Mouse (Mus musculus) spleen, postnatal 10 days (tissue): Measurements from ENCODE around the gene 4632433K11Rik.
"Not testable (repeated sequence)": the region's sequence is repeated elsewhere in the genome, so short reads cannot be mapped to it uniquely, and the experiment has no call there.

Experiments
- DNase-seq, 2 experiments: peaks; one replicate each; pipeline ENCODE4 v3.0.0; 2021 to 2022; ENCODE audit warnings: low spot score in 2 of 2

Gene 4632433K11Rik

DNA sequence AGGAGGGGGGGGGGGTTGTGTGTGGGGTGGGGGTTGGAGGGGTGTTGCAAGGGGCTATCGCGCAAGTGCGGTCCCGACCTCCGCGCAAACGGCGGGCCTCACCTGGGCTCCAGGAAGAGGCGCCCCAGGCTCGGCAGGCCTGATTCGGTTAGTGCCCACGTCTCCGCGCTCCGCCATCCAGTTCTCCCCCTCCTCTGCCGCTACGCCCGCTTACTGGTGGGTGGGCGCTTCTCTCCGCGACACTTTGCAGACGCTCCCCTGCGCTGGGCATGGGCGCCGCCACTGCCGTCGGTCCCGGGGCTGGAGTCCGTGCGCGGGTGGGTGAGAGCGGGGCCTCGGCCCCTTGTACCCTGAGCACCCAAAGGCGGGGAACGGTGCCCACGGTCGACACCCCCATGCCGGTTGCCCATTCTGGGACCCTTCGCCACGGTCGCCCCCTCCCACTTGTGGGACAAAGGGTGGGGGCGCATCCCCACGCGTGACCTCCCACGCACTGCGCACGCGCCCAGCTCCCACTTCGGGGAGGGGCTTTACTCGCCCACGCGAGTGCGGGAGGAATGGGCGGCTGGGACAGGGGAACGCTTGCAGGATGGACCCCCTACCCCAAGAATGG is 22.8 kb downstream of the 4632433K11Rik start:
- DNase-seq = no peak

DNA sequence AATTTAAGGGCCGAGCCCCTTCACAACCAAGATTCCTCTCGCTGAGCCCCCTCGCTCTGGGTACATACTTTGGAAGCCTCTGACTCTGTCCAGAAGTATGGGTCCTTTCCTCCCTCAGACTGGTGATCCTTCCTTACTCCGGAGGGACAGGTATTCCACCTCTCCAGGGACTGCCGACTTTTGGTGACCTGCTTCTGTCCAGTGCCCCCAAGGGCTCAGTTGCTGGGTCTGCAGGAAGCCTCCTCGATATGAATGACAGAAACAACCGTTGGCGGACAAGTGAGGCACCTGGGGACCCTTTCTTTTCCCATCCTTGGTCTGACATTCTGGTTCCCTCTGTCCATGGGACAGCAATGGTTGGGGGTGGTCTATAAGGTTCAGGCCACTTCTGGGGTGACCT is 23.5 kb downstream of the 4632433K11Rik start:
- no peak for DNase-seq

DNA sequence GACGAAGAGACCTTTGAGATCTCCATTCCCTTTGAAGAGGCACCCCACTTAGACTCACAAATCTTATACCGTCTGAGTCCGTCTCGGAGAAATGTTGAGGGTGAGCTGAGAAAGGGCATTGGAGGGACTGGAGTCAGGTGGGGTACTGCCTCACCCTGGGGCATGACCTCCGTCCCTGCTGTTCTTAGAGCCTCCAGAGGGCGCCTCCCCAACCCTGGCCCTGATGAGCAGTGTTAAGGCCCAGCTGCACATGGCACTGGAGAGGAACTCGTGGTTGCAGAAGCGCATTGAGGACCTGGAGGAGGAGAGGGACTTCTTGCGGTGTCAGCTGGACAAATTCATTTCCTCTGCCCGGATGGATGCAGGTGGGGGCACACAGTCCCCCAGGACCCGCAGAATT is 23.9 kb downstream of the 4632433K11Rik start:
- DNase-seq = peak in 1 of 2 experiments; percentile 58

DNA sequence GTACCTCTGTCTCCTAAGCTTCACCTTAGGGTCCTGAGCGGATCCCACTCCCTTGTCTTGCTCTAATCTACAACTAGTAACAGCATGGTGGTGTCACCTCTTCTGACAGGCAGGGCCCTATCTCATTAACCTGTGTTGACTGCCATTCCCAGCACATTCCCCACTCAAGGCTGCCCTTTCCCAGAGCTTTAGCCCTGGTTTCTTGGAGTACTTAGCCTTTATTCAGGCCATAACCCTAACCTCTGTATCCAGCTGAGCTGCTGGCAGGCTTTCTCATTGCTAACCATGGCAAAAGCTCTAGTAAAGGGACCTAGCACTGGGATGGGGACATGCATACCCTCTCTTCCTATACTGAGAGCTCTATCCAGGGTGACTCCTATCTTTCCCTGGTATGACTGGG is 24.7 kb downstream of the 4632433K11Rik start:
- DNase-seq = no peak

- DNase-seq = no peak
These were observed 25.5 kb downstream of the 4632433K11Rik start for GRCm38 (mm10) chr7:5059421-5059820.

DNA sequence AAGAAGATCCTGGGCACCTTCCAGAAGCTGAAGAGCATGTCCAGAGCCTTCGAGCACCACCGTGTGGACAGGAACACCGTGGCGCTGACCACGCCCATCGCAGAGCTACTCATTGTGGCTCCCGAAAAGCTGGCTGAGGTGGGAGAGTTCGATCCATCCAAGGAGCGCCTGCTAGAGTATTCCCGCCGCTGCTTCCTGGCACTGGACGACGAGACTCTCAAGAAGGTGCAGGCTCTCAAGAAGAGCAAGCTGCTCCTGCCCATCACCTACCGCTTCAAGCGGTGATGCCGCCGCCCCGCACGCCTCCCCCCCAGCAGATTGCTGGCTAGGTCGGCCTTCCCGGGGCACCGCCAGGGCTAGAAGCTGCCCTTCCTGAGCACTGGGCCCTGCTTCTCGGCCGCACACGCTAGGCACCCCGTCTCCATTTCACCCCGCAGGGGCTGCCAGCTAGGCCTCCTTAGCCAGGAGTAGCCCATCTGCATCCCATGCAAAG is 26.4 kb downstream of the 4632433K11Rik start:
- peak; percentile 66 to 87 for DNase-seq

DNA sequence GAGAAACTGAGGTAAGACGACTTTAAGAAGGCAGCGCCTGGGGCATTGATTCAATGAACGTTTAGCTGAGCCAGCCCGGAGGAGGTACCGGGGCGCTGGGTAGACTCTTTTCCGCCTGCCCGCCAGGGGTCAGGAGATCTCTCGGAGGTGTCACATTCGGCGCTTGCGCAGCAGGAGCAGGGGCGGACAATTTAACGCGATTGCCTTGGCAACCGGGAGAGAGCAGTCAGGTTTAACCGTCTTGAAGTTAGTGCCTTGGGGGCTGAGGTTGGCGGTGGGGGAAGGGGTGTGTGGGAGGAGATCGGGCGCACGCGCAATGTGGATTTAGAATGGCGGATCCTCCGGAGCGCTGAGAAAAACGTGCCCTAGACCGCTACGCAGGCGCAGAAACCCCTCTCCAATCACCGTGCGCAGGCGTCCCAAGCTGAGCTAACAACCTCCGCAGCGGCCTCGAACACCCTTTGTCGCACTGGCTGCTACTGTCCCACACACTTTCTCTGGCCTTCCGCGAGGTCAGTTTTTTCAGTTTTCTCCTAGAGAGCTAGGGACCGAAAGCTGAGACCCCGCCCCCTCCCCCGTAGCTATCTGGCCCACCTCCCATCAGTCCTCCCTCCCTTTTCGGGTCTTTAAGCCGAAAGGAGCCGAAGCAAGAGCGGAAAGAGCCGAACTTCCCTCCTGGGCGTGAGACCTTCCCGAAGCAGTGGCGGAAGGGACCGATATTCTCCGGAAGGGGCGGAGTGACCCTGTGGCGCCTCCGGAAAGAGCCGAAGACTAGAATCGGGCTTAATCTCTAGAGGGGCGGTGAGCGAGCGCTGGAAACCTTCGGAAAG is 27.2 kb downstream of the 4632433K11Rik start:
- peak; percentile 91 to 97 for DNase-seq

GRCm38 (mm10) chr7:5061774-5062359 is 27.9 kb downstream of the 4632433K11Rik start, which contains the start of gene U2af2:
Gene U2af2 (plus strand): TSS chr7:5062143.
- peak; percentile 90 to 98 for DNase-seq

GRCm38 (mm10) chr7:5062360-5063001 is 28.6 kb downstream of the 4632433K11Rik start:
- peak in 1 of 2 experiments; percentile 77 for DNase-seq

DNA sequence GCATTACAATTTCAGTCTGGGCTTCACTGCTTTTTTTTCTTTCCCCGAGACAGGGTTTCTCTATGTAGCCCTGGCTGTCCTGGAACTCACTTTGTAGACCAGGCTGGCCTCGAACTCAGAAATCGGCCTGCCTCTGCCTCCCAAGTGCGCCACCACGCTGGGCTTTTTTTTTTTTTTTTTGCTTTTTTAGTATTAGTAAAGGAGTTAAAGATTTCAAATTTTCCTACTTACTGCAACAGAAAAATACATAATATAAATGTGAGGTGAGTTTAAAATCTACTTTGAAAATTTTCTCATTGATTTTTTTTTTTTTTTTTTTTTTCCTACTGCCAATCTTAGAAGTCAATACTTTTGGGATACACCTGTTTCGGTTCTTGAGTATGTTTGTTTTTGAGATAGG is 31.0 kb downstream of the 4632433K11Rik start:
- no peak for DNase-seq

GRCm38 (mm10) chr7:5073586-5073985 is 39.7 kb downstream of the 4632433K11Rik start:
- peak in 1 of 2 experiments; percentile 36 for DNase-seq

DNA sequence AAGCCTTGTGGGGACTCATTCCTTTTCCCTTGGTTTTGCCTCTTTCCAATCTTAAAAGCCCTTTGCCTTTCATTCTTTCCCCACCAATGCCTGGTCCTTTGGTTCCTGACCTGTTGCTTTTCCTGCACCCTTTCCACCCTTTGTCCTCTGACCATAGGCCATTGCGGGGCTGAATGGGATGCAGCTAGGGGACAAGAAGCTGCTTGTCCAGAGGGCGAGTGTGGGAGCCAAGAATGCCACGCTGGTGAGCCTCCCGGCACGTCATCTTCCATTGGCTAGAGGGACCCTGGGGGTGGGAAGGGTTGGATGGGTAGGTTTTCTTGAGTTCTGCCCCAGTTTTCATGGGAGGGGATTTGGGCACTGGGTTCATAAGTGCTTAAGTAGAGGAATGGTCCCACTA is 41.1 kb downstream of the 4632433K11Rik start:
- no peak for DNase-seq

DNA sequence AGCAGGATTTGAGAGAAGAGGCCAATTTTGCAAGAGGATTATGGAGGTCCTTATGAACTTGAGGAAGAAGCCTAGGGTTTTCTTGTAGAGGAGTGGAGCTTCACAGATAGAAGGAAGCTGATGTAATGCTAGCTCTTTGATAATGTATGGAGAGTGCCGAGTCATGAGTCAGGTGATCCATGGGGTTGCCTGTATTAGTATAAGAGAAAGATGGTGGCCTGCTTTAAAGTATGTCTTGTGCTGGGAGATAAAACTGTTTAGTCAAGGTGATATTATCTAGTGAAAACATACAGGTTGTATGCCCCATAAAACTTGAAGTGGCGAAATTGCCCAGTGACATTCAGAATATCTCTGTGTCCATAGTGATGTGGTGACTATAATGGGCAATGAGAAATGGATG is 43.0 kb downstream of the 4632433K11Rik start:
- no peak for DNase-seq

DNA sequence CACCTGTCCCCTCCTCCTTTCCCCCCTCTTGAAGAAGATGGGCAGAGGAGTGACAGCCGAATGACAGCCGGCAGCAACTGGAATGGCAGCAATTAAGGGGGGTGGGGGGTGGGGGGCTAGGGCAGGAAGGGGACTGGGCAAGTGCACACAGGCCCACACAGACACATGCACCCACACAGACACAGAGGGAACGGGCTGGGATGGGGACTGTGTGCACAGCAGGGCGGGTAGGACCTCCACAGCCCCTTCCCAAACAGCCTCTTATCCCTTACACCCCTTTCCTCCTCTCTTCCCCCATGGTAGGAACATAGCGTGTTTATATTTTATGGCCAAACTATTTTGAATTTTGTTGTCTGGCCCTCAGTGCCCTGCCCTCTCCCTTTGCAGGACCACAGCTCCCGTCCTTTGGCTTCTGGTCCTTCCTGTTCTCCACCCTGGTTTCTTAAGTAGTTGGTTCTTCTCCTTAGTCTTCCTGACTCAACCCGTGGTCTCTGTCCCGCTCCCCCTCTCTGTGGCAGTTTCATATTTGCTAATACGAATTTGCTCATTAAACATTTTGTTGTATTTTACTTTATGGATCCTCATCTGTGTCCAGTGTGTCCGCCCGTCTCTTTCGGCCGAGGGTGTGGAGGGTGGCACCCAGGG is 45.6 kb downstream of the 4632433K11Rik start:
- DNase-seq = not testable (repeated sequence)

DNA sequence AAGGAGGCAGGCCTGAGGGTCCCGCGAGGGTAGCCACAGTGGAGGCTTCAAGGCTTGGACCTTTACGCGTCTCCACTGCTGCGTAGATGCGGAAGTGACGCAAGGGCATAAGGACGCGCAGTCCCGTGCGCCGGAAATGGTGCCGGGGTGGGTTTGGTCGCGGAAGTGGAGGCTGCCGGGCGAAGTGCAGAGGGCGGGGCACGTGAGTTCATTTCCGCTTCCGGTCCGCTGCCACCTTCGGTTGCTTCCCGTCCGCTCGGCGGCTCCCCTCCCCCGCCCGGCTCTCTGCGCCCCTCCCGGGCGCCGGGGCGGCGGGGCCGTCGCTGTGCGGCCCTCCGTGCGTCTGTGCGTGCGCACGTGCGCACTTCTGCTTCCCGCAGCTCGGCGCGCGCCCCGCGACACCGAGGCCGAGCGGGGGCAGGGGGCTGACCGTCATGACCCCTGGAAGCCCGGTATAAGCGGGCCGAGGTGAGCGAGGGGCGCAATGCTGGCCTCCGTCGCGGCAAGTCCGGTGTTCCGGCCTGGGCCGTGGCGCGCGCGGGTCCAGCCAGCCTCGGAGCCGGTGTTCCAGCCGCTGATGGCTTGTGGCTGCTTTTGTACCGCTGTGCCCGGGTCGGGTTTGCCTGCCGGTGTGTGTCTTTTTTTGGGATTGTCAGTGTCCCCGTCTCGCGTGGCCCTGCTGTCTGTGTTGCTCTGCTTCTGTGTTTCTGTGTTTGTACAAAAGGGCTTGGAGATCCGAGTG is 46.3 kb downstream of the 4632433K11Rik start, which contains the start of gene Epn1:
TSS of gene Epn1 (plus strand) at position 226 of the 742 bp plus-strand sequence.
- peak; percentile 83 to 97 for DNase-seq

- DNase-seq = no peak
These were observed 46.9 kb downstream of the 4632433K11Rik start for GRCm38 (mm10) chr7:5080815-5081214.

DNA sequence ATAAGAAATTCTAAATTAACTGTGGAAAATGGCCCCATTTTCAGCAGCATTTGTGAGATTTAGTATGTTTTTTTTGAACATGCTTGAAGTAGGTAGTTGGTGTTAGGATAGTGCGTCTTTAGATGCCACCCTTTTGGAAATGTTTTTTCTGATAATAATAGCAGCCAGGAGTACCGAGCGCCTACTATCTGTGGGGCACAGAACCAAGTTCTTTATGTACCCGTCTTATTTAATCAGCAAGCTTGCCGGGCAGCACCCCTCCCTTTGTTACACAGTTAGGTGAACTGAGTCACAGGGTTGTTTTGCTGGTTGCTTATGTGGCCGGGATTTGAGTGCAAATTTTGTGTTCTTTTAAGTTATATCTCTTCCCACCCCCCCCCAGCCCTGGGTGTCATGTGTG is 47.3 kb downstream of the 4632433K11Rik start:
- peak in 1 of 2 experiments; percentile 41 for DNase-seq

- no peak for DNase-seq
These were observed 48.0 kb downstream of the 4632433K11Rik start for GRCm38 (mm10) chr7:5081939-5082338.

GRCm38 (mm10) chr7:5083325-5084105 is 49.6 kb downstream of the 4632433K11Rik start:
- DNase-seq = peak in 1 of 2 experiments; percentile 44
